Mouse (Mus musculus) intestine, embryonic 15.5 days (tissue): ENCODE results near the gene Coq9. TPM values are rescaled to one million over a fixed set of nuclear protein-coding genes. Genes with fewer than 3 reads are reported as not detected.
"Not testable (repeated sequence)": the region's sequence is repeated elsewhere in the genome, so short reads cannot be mapped to it uniquely, and the experiment has no call there.

Source experiments
- ATAC-seq: fragments of 200-750 bp; cut with Nextera tagmentation; 2 replicates; pipeline ENCODE4 v1.8.0; 2017; ENCODE audit warnings: moderate TSS enrichment, moderate library complexity
- H3K27ac ChIP-seq: fragments of 300-500 bp; sonication (generic); 2 replicates; pipeline ENCODE4 v1.5.1; 2015; ENCODE audit warnings: mild to moderate bottlenecking, inconsistent platforms
- H3K27me3 ChIP-seq: fragments of 300-500 bp; sonication (generic); replicated peaks from 2 replicates; pipeline ENCODE4 v1.6.1; 2015; ENCODE audit warnings: inconsistent platforms
- H3K36me3 ChIP-seq: fragments of 300-500 bp; sonication (generic); 2 replicates; pipeline ENCODE4 v1.6.1; 2015; ENCODE audit warnings: inconsistent platforms
- H3K4me1 ChIP-seq: fragments of 300-500 bp; sonication (generic); replicated peaks from 2 replicates; pipeline ENCODE4 v1.6.1; 2015; ENCODE audit warnings: inconsistent platforms
- H3K4me2 ChIP-seq: fragments of 300-500 bp; sonication (generic); replicated peaks from 2 replicates; pipeline ENCODE4 v1.6.1; 2015; ENCODE audit warnings: mild to moderate bottlenecking, inconsistent platforms
- H3K4me3 ChIP-seq: fragments of 300-500 bp; sonication (generic); replicated peaks from 2 replicates; pipeline ENCODE4 v1.5.1; 2015; ENCODE audit warnings: inconsistent platforms
- H3K9ac ChIP-seq: fragments of 300-500 bp; sonication (generic); 2 replicates; pipeline ENCODE4 v1.6.1; 2015; ENCODE audit warnings: inconsistent platforms
- H3K9me3 ChIP-seq: fragments of 300-500 bp; sonication (generic); 2 replicates; pipeline ENCODE4 v1.6.1; 2016; ENCODE audit warnings: inconsistent platforms
- WGBS: fragments of 180-500 bp; shearing (Covaris S2); methylation state at CpG from one replicate; pipeline ENCODE4 v1.1.7; 2015; 5-methylcytosine and 5-hydroxymethylcytosine counted together
- polyA plus RNA-seq: library from polyadenylated mRNA; unstranded; fragments of >200 nt; fragmentation: Nextera tagmentation; extraction: Ambion mirVana; gene quantifications from 2 replicates; pipeline ENCODE4 v1.2.1, GENCODE M21; 2015

The Coq9 gene
- polyA plus RNA-seq, 1 experiment from 2014 or later = 97.5 TPM

DNA sequence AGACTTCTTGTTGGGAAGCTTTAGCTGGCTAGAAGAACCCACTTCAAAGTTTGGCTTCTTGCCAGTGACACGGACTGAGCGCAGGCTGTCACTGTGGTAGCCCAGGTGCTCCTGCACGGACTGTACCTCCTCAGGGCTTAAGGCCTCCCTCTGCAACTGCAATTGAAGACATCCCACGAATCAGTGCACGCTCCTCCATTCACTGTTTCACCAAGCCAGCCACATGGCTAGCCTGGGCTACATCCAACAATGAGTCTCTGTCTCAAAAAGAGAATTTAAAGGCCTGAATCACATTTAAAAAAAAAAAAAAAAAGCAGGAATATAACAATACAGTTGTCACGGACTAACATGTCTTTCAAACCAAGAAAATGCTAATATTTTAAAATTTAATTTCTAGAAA is 9.8 kb upstream of the Coq9 start:
- Histone ChIP-seq H3K4me2 (no peak overlapping the region), H3K4me1 (no peaks in the 10 kb centered on the region), H3K4me3 (no peak overlapping the region), H3K9ac (no peak overlapping the region), H3K36me3 (peaks cover 22% of the 10 kb centered on the region), H3K27me3 (no peaks in the 10 kb centered on the region), H3K27ac (no peak overlapping the region), H3K9me3 (no peaks in the 10 kb centered on the region)
- 88% methylated on average over 6 of the region's 6 CpGs for WGBS
- ATAC-seq = no peak

DNA sequence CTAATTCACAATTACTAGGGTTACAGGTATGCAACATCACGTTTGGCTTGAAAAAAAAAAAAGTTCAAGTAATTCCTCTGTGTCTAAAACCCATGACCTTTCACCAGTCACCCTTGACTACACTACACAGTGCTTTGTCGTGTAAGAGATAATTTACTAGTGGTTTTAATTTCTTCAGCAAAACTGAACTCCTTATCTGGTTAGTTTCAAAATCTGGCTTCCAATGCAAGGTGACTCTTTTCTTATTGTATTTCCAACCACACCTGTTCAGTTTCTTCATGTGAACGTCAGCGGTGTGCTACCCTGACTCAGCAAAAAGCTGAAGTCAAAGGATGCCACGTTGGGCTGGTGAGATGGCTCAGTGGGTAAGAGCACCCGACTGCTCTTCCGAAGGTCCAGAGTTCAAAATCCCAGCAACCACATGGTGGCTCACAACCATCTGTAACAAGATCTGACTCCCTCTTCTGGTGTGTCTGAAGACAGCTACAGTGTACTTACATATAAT is 4.2 kb upstream of the Coq9 start:
- not testable (repeated sequence) for H3K9ac ChIP-seq, ATAC-seq, H3K4me3 ChIP-seq, H3K27ac ChIP-seq, H3K27me3 ChIP-seq, H3K4me2 ChIP-seq, H3K9me3 ChIP-seq
- peaks cover 12% of the 10 kb centered on the region for H3K4me1 ChIP-seq
- WGBS = 68% methylated on average over 7 of the region's 7 CpGs
- peaks cover 15% of the 10 kb centered on the region for H3K36me3 ChIP-seq

DNA sequence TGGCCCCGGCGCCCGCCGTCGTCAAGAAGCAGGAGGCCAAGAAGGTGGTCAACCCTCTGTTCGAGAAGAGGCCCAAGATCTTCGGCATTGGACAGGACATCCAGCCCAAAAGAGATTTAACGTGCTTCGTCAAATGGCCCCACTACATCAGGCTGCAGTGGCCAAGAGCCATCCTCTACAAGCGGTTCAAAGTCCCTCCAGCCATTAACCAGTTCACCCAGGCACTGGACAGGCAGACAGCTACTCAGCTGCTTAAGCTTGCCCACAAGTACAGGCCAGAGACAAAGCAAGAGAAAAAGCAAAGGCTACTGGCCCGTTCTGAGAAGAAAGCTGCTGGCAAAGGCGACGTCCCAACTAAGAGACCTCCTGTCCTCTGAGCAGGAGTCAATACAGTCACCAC is 2.4 kb upstream of the Coq9 start:
- not testable (repeated sequence) for H3K4me2 ChIP-seq, H3K27ac ChIP-seq, ATAC-seq, H3K27me3 ChIP-seq, H3K9me3 ChIP-seq, H3K4me3 ChIP-seq, H3K36me3 ChIP-seq, H3K9ac ChIP-seq
- WGBS = 95% methylated on average over 13 of the region's 13 CpGs
- H3K4me1 ChIP-seq = peaks cover 12% of the 10 kb centered on the region

DNA sequence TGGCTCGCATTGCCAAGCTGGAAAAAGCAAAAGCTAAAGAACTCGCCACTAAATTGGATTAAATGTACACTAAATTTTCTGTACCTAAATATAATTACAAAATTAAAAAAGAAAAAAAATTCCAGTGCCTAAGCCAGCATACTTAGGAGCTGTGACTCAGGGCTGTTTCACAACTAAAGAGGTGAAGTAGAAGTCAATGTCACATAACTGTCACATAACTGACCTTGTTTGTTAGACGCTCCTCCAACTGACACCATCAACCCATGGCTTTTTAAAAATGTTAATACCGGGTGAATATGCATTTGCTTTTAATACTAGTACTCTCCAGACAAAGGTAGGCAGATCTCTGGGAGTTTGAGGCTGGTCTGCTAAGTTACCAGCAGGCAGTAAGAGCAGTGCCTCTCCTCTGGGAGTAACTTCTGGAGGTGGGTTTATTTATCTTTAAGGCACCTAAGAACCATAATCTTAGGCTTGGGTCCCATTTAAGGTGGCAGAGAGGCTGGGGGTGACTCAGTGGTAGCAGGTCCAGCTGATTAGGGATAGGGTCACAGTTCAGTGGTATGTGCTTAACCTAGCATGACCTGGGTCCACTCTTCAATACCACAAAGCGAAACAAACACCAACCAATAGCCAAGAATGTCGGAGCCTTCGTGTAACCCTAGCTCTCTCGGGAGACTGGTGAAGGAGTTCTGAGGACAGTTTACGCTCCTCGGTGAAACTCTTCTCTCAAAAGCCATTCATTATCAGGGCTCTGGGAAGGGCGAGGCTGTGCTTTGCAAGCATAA is 1.5 kb upstream of the Coq9 start:
- H3K27me3 ChIP-seq = no peaks in the 10 kb centered on the region
- 62% methylated on average over 11 of the region's 11 CpGs for WGBS
- H3K4me1 ChIP-seq = peaks cover 12% of the 10 kb centered on the region
- peaks cover 1% of the 10 kb centered on the region; the same call in 1 of the 2 replicates for H3K36me3 ChIP-seq
- no peaks in the 10 kb centered on the region for H3K9me3 ChIP-seq
- H3K4me3 ChIP-seq = peak overlapping the region; percentile 98
- no peak overlapping the region for H3K27ac ChIP-seq
- no peak for ATAC-seq
- peak overlapping the region; percentile 86 for H3K4me2 ChIP-seq
- H3K9ac ChIP-seq = peak overlapping the region; percentile 98; the same call in 1 of the 2 replicates

DNA sequence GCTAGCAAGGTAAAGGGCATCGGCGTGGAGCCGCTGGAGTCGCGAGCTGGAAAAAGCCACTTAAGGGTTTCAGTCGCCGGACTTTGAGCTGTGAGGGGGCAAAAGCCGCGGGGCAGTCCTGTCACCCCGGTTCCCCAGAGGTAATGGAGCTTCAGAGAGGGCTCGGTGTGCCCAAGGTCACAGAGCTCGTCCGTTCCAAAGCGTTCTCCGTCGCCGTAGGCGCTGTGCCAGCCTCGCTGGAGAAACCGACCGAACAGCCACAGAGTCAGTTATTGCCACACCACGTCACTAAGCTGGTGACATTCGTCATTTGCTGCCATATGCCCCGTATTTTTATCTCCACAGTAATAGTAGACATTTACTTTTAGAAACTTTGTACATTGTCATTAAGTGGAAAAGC is 479 bp downstream of the Coq9 start:
- Histone ChIP-seq H3K9me3 (no peaks in the 10 kb centered on the region), H3K36me3 (no peaks in the 10 kb centered on the region), H3K9ac (peak overlapping the region; percentile 98), H3K4me1 (peaks cover 12% of the 10 kb centered on the region), H3K4me2 (peak overlapping the region; percentile 56), H3K4me3 (peak overlapping the region; percentile 98), H3K27ac (peak overlapping the region; percentile 92), H3K27me3 (no peaks in the 10 kb centered on the region)
- ATAC-seq = peak; percentile 73
- under 1% methylated on average over 24 of the region's 24 CpGs for WGBS

DNA sequence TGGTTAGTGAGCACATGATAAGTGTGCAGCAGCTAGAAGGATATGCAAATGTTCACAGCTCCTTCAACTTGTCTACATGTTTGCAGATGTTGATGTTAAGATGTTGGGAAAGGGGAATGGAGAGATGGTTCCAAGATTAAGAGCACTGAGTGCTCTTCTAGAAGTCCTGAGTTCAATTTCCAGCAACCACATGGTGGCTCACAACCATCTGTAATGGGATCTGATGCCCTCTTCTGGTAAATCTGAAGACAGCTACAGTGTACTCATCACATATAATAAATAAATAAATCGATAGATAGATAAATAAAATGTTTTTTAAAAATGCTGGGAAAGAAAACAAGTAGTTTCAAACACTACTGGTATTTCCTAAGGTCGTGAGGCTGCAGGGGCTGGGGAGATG is 3.1 kb downstream of the Coq9 start:
- WGBS = 45% methylated on average over 2 of the region's 2 CpGs
- no peak for ATAC-seq

DNA sequence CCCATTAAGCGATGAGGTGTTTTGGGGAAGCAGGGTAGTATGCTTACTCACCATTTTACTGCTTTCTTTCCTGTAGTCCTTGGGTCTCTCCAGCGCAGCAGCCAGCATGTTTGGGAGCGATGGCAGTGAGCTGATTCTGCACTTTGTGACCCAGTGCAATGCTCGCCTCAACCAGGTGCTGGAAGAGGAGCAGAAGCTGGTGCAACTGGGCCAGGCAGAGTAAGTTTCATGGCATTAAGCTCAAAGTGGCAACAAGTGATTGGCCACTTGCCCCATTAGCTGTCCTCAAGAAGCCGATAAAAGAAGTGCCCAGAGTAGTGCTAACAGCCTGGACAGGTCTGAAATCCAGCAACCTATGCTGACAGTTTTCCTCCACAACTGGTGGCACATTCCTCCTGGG is 11.9 kb downstream of the Coq9 start:
- Histone ChIP-seq H3K4me3 (no peak overlapping the region), H3K27ac (no peak overlapping the region), H3K4me1 (no peaks in the 10 kb centered on the region), H3K9ac (no peak overlapping the region), H3K4me2 (no peak overlapping the region), H3K36me3 (peaks cover 40% of the 10 kb centered on the region; the same call in 1 of the 2 replicates), H3K9me3 (no peaks in the 10 kb centered on the region), H3K27me3 (no peaks in the 10 kb centered on the region)
- 92% methylated on average over 5 of the region's 5 CpGs for WGBS
- no peak for ATAC-seq

More for the DNA sequence above, 3.1 kb downstream of the Coq9 start:
- H3K9ac ChIP-seq = no peak overlapping the region
- no peaks in the 10 kb centered on the region for H3K27me3 ChIP-seq
- H3K36me3 ChIP-seq = peaks cover 8% of the 10 kb centered on the region; the same call in 1 of the 2 replicates
- no peak overlapping the region for H3K4me2 ChIP-seq
- no peaks in the 10 kb centered on the region for H3K9me3 ChIP-seq
- peaks cover 12% of the 10 kb centered on the region for H3K4me1 ChIP-seq
- no peak overlapping the region for H3K27ac ChIP-seq
- H3K4me3 ChIP-seq = no peak overlapping the region

DNA sequence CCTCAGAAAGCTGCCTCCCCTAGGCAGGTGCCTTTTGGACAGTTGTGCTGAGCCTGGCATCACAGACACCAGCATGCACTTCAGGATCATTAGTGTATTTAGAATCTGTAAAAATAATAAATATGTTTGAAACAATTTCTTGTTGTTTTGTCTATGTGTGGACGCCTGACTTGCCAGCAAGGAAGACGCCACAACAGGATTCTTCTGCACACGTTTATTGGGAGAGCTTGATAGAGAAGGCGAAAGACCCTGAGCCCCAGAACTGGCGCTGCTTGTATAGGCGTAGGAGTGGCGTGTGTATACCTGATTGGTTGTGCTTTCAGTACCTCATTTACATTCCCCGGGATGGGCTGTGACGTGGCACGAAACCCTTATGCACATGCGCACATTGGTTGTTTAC is 16.6 kb downstream of the Coq9 start:
- not testable (repeated sequence) for H3K27me3 ChIP-seq, H3K4me3 ChIP-seq, ATAC-seq, H3K9me3 ChIP-seq, H3K4me2 ChIP-seq, H3K9ac ChIP-seq, H3K27ac ChIP-seq, H3K4me1 ChIP-seq
- WGBS = 85% methylated on average over 11 of the region's 11 CpGs
- H3K36me3 ChIP-seq = peaks cover 27% of the 10 kb centered on the region; the same call in 1 of the 2 replicates

DNA sequence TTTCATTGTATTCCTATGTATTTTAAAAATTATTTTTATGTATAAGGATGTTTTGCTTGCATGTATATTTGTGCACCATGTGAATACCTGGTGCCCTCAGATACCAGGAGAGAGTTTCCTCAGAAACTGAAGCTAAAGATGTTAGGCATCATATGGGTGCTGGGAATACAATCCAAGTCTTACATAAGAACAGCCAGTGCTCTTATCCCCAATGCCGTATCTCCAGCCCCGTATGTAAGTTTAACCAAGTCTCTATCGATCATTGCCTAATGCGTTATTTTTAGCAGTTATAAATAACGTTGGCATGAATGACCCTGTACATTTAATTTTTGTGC is 18.9 kb downstream of the Coq9 start:
- no peak overlapping the region for H3K27ac ChIP-seq
- 0 out of 2 replicates have a peak overlapping the region, but pooled peaks have one; percentile 12 for H3K9ac ChIP-seq
- ATAC-seq = peak; percentile 19
- no peak overlapping the region for H3K4me3 ChIP-seq
- H3K4me1 ChIP-seq = 0 out of 2 replicates have a peak, but pooled peaks cover 2% of the 10 kb centered on the region
- 31% methylated on average over 5 of the region's 5 CpGs for WGBS
- peaks cover 18% of the 10 kb centered on the region for H3K36me3 ChIP-seq
- H3K9me3 ChIP-seq = no peaks in the 10 kb centered on the region
- no peaks in the 10 kb centered on the region for H3K27me3 ChIP-seq
- H3K4me2 ChIP-seq = peak overlapping the region; percentile 3; the same call in 1 of the 2 replicates

DNA sequence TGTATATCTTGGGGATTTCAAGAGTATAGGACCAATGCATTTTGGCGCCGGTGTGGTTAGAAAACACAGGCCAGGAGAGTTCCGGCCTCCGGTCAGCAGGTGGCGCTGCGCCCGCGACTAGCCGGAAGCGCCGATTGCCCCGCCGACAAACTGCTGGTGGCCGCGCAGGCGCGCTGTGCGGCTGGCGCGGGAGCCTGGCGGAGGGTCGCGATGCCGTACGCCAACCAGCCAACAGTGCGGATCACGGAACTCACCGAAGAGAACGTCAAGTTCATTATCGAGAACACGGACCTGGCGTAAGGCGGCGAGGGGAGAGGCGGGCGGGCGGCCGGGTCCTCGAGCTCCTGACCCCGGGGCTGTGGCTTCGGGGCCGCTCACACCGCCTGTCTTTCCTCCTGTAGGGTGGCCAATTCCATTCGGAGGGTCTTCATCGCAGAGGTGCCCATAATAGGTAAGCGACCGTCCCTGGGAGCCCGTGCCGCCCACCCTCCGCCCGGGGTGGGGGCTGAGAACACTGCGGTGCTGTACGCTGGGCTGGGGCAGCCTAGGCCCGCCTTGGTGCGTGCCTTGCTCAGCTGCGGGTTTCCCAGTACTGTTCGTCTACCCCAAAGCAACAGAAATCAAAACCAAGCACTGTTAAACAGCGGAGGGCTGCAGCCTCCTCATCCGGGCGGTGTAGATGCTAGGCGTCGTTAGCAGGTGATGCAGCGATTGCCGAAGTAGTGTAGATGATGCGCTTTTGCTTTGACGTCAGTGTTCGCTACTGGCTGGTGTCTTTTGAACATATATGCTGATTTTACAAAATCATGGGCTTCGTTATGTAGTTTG is 19.4 kb downstream of the Coq9 start, which contains the start of gene Polr2c:
Polr2c (plus strand) TSS at position 105 of the 828 bp plus-strand sequence.
- Histone ChIP-seq H3K9ac (peak within 1 kb of the TSS; percentile 93), H3K4me2 (peak within 1 kb of the TSS; percentile 66), H3K4me3 (peak within 1 kb of the TSS; percentile 90), H3K9me3 (no peaks in the 10 kb centered on the region), H3K27me3 (no peaks in the 10 kb centered on the region), H3K36me3 (peaks cover 19% of the 10 kb centered on the region), H3K4me1 (0 out of 2 replicates have a peak, but pooled peaks cover 2% of the 10 kb centered on the region), H3K27ac (peak within 1 kb of the TSS; percentile 75)
- WGBS = under 1% methylated on average over 68 of the region's 68 CpGs
- ATAC-seq = peak; percentile 84

DNA sequence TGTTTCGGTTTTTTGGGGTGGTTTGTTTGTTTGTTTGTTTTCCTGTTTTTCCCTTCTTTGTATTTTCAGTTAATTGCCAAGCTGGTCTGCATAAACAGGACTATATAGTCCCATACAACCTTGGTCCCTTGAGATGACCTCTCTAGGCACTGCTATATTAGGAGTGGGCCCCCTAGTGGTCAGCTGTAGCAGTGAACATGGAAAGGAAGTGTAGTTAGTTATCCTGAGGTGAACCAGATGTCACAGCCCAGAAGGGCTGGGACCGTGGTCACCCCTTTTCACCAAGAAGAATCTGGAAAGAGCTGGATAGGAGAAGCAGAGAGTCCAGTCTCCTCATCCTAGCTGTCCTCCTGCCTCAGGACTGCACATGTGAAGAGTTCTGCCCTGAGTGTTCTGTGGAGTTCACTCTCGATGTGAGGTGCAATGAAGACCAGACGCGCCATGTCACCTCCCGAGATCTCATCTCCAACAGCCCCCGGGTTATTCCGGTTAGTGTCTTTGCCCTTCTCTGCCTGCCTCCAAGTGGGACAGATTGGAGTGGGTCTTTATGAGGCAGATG is 23.3 kb downstream of the Coq9 start:
- 68% methylated on average over 8 of the region's 8 CpGs for WGBS
- peak; percentile 48; the same call in 1 of the 2 replicates for ATAC-seq
- Histone ChIP-seq H3K4me2 (no peak overlapping the region), H3K4me1 (0 out of 2 replicates have a peak, but pooled peaks cover 2% of the 10 kb centered on the region), H3K9me3 (no peaks in the 10 kb centered on the region), H3K36me3 (peaks cover 44% of the 10 kb centered on the region), H3K9ac (no peak overlapping the region), H3K27me3 (no peaks in the 10 kb centered on the region), H3K4me3 (no peak overlapping the region), H3K27ac (no peak overlapping the region)
